Mouse (Mus musculus): ENCODE data around the gene Msrb2.

Msrb2 gene

GRCm38 (mm10) chr2:19390411-19391143 is 19.3 kb downstream of the Msrb2 start:
- DNase-seq (ENCODE audit: low spot score) = no peak

DNA sequence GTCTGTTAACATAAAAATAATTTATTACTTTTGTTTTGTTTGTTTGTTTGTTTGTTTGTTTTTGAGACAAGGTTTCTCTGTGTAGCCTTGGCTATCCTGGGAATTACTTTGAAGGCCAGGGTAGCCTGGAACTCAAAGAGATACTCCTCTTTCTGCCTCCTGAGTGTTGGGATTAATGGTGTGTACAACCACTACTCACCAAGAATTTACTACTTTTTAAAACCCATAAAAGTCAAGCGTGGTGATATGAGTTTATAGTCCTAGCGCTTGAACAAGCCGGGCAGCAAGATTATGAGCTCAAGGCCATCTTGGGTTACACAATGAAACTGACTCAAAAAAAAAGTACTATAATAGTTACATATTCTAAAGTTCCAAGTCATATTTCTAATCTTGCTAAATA is 20.4 kb downstream of the Msrb2 start:
- no peak for DNase-seq (ENCODE audit: low spot score)

- DNase-seq (ENCODE audit: low spot score) = no peak
Observed at GRCm38 (mm10) chr2:19392793-19393192, 21.6 kb downstream of the Msrb2 start.

- DNase-seq (ENCODE audit: low spot score) = no peak
Observed at GRCm38 (mm10) chr2:19405409-19405808, 34.2 kb downstream of the Msrb2 start.

- DNase-seq (ENCODE audit: low spot score) = no peak
Observed at GRCm38 (mm10) chr2:19406531-19406930, 35.3 kb downstream of the Msrb2 start.

GRCm38 (mm10) chr2:19414222-19414965 is 43.2 kb downstream of the Msrb2 start:
- peak; percentile 17 for DNase-seq (ENCODE audit: low spot score)

GRCm38 (mm10) chr2:19415063-19415521 is 43.9 kb downstream of the Msrb2 start:
- peak; percentile 30 for DNase-seq (ENCODE audit: low spot score)

DNA sequence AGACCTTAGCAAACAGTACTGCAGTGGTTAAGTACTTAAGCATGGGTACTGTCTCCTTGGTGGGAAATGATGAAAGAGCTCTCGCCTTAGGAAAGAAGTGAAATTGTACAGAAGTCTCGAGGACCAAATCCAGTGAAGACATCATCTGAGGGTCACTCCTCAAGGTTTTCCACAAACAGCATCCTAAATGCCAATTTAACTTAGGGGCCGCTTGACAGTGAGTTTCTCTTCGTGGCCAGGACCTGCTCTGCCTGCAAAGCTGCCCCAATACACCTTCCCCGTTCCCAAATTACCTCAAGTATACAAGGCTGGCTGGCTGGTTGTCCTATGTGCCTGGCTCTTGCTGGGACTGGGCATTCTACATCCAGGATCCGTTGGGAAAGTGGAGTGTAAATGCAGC is 44.8 kb downstream of the Msrb2 start:
- no peak for DNase-seq (ENCODE audit: low spot score)

DNA sequence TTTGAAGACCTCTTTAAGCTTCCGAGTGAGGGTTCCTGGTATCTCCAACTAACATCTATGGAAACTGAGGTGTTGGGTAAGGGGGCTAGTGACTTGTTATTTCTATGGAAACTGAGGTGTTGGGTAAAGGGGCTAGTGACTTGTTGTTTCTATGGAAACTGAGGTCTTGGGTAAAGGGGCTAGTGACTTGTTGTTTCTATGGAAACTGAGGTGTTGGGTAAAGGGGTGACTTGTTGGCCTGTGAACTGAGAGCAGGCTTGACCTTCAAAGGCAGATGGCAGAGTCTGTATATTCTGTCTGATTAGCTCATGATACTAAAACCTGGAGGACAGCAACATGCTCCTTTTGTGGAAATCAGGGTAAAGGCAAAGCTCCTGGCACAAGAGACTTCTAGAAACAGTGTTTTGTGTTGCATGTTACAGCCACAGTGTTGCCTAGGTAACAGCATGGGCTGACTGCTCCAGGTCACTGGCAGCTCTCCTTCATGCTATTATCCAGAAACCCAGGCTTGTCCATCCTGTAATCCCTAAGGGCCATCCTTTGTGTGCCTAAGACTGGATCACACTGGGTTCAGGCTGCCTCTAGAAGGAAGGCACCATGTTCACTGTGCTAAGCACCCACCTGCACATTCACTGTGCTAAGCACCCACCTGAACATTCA is 48.6 kb downstream of the Msrb2 start:
- no peak for DNase-seq (ENCODE audit: low spot score)

- DNase-seq (ENCODE audit: low spot score) = no peak
Observed at GRCm38 (mm10) chr2:19422226-19422625, 51.0 kb downstream of the Msrb2 start.

- DNase-seq (ENCODE audit: low spot score) = no peak
Observed at GRCm38 (mm10) chr2:19423086-19423485, 51.8 kb downstream of the Msrb2 start.

- DNase-seq (ENCODE audit: low spot score) = peak; percentile 38
Observed at GRCm38 (mm10) chr2:19429031-19429430, 57.8 kb downstream of the Msrb2 start.

DNA sequence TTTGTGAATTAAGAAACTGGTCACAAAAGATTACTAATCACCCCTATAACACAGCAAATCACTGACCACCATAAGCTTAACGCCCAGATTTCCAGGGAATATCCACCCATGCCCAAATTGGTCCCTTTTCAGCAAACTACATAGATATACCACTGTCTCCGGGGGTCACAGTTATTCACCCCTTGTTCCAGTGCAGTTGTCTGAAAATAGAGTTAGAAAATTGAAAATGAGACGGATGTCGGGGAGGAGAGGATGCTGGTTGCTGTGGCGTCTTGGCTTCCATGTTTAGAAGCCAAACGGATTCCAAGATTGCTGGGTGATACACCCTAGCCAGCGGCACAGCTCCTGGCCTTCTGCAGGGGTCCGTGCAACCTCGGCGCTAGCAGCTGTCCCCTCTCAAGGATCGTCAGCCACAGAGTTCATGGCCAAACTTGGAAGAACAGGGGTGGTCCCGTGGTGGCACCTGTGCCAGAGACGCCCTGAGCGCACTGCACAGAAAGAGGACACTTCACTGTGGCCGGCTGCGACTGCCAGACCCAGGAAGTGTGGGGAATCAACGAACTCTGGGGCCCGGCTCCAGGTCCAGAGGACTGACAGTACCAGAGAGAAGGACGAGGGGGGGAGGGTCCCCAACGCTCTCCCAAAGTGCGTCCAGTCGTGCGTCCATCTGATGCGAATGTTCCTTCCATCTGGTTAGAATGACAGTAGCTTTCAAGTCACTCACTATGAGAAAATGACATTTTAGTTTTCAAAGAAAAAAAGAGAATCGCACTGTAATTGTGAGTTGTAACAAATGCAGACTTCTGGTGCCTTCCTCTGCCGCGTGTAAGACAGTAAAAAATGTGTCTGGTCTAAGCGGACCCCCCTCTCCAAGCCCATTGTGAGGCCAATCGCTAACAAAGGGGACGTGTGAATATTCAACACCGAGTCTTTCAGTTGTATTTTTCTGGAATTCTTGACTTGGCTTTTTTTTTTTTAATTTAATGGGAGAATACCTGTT is 58.8 kb downstream of the Msrb2 start:
- DNase-seq (ENCODE audit: low spot score) = no peak

DNA sequence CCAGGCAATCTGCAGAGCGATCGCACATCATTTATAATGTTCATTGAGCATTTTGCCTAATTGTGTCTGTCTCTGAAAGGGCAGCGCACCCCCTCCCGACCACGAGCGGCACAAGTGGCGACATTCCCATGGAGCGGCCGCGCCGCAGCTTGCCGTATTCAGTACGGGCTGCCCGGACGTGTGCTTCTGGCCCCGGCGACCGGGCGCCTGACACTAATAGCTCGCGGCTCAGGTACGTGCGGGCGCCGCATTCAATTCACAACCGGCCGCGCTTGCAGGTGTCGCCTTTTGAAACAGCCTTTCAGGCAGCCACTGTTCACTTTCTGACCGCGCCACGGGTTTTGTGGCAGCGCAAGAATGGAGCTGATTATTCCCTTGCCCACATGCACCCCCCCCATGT is 59.5 kb downstream of the Msrb2 start:
- DNase-seq (ENCODE audit: low spot score) = no peak

DNA sequence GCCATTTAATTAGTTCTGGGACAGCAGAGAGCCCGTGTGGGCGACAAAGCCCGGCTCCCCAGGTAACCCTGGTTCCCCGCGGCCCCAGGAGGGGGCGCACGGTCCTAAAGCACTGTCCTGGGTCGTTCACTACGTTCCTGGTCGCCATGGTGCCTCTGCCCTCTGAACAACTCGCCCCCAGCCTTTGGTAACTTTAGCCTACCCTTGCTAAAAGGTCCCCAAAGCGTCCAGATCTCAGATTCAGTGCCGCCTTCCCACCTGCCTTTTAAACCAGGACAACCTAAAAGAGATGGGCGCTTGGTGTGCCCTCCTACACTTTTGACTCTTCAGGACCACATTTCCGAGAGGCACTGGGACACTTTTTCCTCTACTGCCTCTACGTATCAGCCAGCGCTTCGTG is 59.9 kb downstream of the Msrb2 start:
- no peak for DNase-seq (ENCODE audit: low spot score)

GRCm38 (mm10) chr2:19431614-19432323 is 60.5 kb downstream of the Msrb2 start:
- DNase-seq (ENCODE audit: low spot score) = no peak

GRCm38 (mm10) chr2:19444346-19444745 is 73.1 kb downstream of the Msrb2 start:
- DNase-seq (ENCODE audit: low spot score) = no peak
